Mouse (Mus musculus) erythroblast, adult 5-6 weeks (primary cell): ENCODE data around the gene Zfp526. TPM values are rescaled to one million over a fixed set of nuclear protein-coding genes. Genes with fewer than 3 reads are reported as not detected.

Experiments
- ATAC-seq: replicated peaks from 2 replicates; pipeline ENCODE4 v1.8.0; 2016; ENCODE audit warnings: moderate number of reproducible peaks, mild to moderate bottlenecking, moderate TSS enrichment, inconsistent platforms; ENCODE audit not compliant: poor library complexity, low FRiP score, severe bottlenecking
- total RNA-seq, 2 experiments: library from RNA; stranded (forward) in 1 of 2; stranded (reverse) in 1 of 2; fragments of 150-400 nt in 1 of 2; fragments of 200-764, 138-1000 nt in 1 of 2; gene quantifications; 2 replicates each; pipeline versions ENCODE4 v1.2.3 to v1.2.4; 2015 to 2017; ENCODE audit warnings: low replicate concordance in 2 of 2

The Zfp526 gene
- total RNA-seq, 2 experiments from 2014 or later: 25.4 to 37.7 TPM

DNA sequence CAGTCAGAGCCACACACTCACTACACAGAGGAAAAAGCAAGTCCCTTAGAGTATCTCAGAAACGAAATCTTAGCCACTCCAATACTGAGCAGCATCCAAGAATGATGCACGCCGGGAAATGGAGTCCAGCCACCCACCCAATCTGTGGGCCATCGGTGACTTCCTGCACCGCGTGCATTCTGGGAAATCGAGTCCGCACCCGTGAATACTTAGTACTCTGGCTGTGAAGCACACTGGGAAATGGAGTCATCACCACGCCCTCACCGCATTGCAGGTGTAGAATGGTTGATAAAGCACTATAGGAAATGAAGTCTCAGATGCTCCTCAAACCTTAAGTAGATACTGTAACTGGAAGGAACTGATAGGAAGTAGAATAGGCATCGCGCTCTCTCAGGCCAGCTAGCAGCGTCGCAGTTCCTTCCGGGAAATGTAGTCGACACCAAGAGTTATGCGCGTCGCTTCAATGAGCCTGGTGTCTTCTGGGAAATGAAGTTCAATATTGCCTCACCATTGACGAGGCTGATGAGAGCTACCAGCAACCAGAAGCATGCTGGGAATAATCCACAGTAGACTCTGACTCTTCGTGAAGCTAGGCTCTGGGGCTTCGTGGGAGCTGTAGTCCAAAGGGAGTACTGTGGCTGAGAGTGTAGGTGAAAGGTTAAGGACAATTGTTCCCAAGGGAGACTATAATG, 16.9 kb downstream of the Zfp526 start:
- ATAC-seq: peak; percentile 86

DNA sequence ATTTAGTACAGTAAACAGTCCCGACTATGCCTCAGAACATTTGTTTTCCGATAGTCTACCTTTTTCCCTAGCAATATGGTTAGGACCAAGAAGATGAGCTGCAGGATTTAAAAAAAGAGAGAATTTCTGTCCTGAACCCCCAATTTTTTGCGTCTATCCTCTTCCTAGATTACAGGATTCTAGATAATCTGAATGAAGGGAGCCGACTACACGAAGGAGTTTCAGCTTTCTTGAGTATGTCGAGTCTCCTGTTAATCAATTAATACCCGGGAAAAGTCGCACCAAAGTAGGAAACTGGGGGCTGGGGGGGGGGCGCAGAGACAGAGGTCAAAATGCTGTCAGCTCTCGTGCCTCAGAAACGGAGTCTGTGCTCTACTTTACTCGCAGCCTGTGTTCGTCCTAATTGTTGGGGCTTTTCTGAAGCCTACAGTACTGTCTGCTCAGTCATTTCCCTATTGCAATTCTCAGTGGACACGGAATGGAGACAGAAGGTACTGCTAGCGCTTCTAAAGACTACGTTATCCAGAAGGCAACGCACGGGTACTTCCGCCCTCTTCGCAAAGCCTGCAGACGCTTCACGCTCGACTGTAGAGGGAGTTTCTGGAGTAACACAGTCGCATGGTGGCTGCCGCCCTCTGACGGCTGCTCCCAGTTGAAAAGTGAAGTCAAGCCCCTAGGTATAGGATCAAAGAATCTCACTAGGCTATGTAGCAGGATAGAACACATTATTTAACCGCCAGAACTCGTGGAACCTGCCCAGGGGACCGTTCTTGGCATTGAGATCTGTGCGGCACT, 17.8 kb downstream of the Zfp526 start:
- ATAC-seq: peak; percentile 68

DNA sequence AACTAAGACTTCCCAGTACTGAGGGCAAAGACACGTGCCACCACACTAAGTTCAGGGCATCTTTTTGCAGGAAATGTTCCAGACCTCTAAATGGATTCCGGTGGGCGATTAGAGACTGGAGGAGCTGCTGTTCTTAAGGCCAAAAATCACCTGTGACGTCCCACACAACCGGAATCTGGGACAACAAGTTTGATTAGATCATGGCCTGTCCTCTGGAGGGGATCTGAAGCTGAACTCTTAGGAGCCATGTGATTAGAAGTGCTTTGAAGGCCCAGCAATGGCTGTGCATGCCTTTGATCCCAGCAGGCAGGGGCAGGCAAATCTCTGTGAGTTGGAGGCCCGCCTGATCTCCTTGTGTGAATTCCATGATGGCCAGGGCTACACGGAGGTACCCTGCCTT, 19.4 kb downstream of the Zfp526 start:
- ATAC-seq: no peak

DNA sequence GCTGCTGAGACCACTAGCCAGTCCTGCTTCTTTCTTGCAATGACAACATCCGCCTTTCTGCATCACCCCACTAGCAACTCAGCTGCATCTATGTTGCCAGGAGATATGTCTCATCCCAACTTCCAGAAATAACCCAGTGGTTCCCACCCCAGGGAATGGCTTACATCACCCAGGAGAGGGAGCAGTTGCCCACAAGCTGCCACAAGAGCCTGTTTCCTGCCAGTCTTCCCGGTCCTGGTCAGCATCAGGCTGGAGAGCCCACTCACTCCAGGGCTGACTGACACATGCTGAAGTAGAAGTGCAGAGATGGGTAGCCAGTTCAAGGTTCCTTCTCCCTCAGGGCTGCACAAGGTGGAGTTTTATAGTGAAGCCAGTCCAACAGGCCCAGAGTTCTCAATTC, 19.8 kb downstream of the Zfp526 start:
- no peak for ATAC-seq

DNA sequence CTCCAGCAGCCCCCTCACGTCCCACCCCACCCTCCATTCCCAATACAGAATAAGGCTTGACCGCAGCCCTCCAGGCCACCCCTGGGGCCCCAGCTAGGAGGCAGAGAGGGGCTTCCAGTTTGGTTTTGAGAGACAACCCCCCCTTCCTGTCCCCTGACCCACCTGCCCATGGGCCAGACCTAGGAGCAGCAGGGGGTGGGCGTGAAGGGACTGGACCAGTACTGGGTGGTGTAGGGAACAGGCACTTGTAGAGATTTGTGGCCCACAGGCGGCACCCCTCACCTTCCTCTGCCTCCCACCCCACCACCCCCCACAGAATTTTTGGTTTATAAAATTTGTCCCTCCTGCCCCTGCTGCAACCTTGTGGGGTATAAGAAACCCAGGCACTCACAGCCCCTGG, 22.1 kb downstream of the Zfp526 start:
- no peak for ATAC-seq

DNA sequence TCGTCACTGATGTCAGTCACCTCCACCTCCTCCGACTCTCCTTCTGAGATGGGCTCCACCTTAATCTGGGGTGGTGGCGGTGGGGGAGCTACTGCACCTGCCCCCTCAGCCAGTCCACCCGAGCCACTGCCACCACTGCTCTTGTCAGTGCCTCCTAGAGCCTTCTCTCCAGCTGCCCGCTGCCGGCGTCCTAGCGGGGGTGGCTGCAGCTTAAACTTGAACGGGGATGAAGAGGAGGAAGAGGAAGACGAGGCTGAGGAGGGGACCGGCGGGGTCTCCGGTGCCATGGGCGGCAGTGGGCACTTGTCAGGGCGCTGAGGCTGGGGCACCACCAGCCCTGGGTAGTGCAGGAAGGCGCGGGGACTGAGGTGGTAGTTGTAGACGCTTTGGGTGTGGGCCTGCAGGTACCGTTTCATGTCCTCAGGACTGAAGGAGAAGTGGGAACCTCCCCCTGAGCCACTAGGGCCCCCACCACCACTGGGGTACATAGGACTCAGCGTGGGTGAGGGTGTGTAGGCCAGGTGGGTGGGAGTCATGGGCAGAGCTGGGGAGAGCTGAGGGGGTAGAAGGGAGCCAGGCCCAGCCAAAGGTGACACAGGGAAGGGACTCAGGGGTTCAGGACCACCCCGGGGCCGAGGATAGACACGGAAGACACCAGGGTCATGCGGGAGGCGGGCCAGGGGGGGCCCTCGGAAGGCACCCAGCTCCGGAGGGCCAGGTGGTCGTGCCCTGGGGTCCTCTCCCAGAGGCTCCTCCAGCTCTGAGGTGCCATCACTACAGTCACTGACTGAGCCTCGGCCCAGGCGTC, 23.5 kb downstream of the Zfp526 start:
- ATAC-seq: no peak

DNA sequence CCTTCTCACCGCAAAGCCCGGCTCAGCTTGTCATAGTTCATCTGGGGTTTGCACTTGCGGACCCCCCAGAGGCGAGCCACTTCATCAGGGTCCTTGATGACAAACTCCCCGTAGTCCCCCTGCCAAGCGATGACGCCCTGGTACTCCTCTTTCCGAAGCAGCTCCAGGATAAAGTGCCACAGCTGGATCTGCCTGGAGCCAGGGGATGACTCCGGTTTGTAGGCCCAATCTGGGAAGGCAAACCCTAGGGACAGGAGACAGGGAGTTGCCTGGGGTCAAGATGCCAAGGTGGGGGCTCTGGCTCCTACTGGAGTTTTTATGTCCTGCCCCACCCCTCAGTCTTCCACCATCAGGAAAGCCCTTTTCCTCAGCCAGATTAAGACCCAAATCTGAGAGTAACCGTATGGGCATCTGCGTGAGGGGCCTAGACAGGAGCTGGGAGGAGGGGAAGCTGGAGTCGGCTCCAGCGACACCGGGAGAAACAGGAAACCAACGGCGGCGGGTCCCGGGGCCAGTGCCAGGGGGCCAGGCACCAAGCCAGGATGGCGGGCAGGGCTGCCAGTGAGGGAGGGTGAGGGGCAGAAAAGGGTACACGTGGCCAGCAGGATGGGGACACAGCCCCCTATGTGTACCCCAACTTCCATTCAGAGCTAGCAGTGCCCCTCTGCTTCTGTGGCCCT, 25.0 kb downstream of the Zfp526 start:
- no peak for ATAC-seq

DNA sequence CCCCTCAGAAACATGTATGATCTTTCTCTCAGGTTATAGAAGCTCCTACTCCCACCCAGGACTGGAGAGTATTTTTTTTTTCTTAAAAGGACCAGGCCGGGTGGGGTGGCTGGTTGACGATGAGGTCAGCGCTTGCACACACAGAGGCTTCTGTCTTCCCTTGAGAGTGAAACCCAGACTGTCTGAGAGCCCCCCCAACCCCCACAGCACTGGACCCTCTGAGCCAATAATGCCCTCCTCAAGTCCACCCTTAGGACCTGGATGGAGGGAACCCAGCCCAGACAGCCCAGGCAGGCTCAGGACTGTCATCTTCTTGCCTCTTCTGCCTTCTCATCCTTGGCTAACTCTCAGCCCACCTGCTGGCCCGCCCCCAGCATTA, 25.5 kb downstream of the Zfp526 start:
- no peak for ATAC-seq

DNA sequence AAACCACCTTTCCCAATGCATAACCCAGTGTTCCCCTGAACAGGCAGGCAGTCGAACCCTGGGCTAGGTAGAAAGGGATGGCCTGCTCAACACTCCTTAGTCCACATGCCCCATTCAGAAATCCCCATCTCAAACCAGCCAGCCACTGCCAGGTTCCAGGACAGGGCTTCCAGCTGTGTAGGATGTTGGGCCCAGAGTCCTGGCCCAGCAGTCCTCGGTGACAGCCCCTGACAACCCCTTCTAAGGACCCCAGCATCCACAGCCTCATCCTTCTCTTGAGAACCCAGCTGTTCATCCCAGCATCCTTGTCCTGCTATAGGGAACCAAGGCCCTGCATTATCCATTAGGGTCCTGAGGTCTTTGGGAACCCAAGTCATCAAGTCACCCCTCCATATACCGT, 26.3 kb downstream of the Zfp526 start:
- no peak for ATAC-seq

DNA sequence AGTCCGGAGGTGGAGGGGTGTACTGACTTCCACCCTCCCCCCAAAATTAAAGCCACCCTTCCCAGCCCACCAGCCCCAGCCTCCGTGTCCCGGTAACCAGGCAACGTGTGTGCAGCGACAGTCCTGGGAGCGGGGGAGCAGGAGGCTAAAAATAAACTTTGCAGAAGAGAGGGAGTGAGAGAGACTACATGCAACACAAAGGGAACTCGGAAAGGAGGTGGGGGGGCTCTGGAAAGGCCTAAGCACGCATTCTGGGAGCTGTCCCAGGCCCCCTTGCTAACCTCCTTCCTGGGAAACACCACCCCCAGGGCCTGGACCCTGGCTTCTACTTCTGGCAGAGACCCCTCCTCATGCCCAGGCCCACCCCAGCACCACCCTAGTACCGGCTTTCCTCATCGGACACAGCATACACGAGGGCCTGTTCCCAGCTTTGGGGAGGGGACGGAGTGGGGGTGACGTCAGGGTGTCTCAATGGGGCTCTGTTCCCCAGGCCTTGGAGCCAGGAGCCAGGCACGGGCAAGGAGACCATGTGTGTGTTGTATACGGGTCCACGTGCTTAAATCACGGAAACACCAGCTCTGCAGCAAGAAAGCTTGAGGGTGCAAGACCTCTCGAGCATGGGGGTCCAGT, 26.9 kb downstream of the Zfp526 start:
- no peak for ATAC-seq

DNA sequence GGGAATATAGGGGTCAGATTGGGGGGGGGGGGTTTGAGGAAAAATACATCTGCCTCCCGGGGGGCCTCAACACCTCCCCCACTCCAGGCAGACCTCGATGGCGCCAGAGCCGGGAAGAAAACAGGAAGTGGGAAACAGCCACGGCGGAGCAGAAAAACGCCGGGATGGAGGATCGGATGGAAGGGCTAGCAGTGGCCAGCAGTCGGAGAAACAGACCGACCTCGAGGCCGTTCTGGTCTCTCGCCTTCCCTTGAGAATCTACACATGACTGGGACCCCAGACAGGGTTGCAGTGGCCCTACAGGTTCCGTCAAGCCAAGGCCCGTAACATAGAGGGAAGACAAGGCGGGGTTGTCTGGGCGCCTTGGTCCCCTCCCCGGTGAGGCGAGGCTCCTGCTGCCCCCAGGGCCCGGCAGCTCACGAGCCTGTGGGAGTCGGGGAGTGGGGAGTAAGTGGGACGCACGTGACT, 27.7 kb downstream of the Zfp526 start:
- ATAC-seq: no peak

DNA sequence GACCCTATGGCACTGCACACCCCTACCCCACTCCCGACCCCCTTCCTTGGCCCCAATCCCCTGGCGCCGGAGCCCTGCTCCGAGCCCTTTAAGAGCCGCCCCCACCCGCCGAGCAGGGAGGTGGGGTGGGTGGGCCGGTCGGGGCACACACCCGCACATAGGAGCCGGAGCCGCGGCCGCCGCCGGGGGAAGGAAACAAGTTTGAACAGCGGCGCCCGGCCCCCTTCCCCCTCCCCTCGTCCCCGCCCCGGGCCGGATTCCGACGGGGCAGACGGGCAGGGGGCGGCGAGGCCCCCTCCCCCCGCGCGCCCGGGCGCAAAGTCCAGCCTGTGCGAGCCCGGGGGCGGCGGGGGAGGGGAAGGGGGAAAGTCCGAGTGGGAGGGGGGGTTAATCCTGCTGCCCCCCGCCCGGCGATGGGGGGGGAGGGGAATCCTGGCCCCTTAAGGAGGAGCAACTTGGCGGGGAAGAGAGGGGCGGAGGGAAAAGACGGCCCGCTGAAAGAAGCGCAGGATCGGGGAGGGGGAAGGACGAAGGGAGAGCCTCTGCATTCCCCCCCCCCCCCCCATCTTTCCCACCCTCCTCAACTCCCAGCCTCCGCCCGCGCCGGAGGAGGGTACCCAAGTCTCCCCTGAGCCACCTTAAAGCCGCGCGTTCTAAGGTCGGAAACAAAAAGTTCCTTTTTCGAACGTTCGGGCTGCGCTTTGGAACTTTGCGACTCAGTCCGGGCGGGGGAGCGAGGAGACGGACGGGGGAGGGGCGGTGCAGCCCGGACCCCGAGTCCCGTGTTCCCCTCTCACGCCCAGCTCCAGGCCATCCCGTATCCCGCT, 28.3 kb downstream of the Zfp526 start:
- no peak; the same call in 1 of the 2 replicates for ATAC-seq

DNA sequence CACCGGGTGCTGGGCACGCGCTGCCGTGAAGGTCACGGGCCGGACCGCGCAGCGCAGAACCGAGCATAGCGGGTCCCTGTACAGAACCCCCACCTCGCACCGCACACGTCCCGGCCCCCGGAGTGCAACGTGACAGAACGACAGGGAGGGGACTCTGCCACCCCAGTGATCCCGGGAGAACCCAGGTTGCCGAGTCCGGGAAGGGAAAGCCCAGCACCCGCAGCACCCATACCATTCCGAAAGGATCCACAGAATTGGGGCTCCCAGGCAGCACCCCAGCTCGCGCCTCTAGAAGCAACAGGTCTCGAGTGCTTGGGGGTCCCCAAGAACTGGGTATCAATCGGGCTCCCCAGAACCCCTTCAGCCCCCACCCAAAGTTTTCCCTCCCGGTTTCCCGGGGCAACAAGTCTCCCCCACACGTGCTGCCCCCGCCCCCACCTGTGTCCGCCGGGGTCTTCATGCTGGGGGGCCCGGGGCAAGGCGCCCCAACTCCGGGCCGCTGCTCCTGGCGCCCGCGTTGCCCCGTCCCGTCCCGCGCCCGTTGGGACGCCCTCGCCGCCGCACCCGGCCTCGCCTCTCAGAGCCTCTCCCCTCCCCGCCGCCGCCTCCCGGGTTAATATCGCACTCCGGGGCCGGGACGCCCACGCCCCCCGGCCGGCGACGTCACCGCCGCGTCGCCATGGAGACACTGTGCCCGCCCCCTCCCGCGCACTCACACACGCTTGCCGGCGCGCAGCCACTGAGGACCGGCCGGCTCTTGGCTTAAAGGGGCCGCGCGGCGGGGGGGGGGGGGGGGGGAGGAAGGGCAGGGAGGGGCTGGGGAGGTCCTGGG, 29.1 kb downstream of the Zfp526 start, which contains the start of gene Erf:
Gene Erf (minus strand): TSS at position 621 of the 832 bp plus-strand sequence.
- peak; percentile 89 for ATAC-seq

DNA sequence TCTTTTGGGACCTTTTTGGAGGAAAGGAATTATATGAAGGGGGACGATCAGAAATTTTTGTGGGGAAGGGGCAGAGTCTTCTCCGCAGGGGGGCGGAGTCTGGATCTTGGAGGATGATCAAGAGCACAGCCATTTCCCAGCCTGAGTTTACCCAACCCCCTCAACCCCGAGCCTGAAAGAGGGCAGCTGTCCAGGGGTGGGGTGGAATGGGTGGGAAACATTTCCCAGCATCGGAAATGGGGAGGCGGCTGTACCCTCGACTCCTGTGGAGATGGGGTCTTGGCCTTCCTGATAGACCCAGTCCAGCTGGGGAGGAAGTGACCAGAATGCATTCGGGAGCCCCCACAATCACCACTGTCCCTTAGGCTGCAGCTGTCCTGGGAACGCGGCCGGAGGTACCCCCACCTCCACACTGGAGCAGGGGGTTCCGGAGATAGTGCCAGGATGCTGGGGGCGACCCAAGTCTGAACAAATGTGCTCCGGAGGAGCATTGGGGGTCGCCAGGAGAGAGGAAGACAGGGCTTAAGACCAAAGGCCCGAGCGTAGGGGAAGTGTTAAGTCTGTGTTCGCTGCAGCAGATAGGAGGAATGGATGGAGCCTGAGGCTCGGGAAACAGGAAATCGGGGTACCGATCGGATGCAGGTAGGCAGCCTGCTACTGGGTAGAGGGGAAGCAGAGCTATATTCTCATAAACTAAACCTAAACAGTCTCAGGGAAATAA, 30.0 kb downstream of the Zfp526 start:
- no peak for ATAC-seq

DNA sequence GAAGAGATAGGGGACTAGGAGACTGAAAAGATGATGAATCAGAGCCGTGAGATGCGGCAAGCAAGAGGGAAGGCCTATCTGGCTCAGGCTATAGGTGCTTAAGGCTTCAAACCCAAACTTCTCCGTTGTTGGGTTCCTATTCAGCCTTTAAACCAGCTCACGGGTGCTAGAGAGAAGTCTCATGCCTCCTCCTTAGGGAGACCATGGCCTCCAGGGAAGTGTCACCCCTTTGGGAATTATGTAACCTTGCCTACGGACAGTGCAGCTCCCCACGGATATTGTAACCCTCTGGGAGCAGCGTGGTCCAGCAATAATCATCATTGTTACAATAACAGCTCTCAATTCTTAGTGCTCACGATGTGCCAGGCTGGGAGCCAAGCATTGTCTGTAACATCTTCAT, 30.6 kb downstream of the Zfp526 start:
- no peak for ATAC-seq

DNA sequence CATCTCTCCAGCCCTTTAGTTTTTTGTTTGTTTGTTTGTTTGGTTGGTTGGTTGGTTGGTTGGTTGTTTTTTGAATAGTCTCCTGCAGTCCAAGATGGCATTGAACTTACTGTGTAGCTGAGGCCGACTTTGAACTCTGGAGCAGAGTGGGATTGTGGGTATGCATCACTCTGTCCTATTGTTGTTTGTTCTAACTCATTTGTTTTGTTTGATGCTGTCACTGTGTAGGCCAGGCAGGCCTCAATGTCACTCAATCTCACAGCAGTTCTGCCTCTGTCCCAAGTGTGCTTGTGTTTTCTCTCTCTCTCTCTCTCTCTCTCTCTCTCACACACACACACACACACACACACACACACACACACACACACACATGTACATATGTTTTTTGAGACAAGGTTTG, 40.7 kb downstream of the Zfp526 start:
- no peak for ATAC-seq
